Mouse (Mus musculus) MEL (cell line): ENCODE measurements at regions not wholly inside any gene's neighbourhood (a gene's known extent, or its start where the extent isn't known, plus 50 kb on each side); places are given as distances from the start of the nearest gene placed in this dataset.
A peak's percentile ranks its signal among the peaks of the same experiment; 100 is the strongest.

ENCODE experiments used
- DNase-seq: peaks from one replicate; pipeline ENCODE4 v3.0.0; 2011; ENCODE audit warnings: low read depth, low spot score
- H3K27ac ChIP-seq: 2 replicates; pipeline ENCODE4 v1.5.1; 2012; ENCODE audit warnings: low read depth, mild to moderate bottlenecking, control low read depth, low read length, moderate library complexity; ENCODE audit not compliant: control insufficient read depth
- H3K27me3 ChIP-seq, 2 experiments: fragments of 150-350 bp in 1 of 2; sonication (generic) in 1 of 2; 2 replicates each; pipeline ENCODE4 v1.6.1; 2012; ENCODE audit warnings: low read length in 2 of 2, mild to moderate bottlenecking in 2 of 2, improper control_type of control experiment in 1 of 2, moderate library complexity in 1 of 2; ENCODE audit not compliant: insufficient read depth in 2 of 2, control insufficient read depth in 1 of 2
- H3K36me3 ChIP-seq, 2 experiments: 2 replicates each; pipeline ENCODE4 v1.6.1; 2012 to 2014; ENCODE audit warnings: low read length in 2 of 2, improper control_type of control experiment in 1 of 2, inconsistent platforms in 1 of 2, mild to moderate bottlenecking in 1 of 2; ENCODE audit not compliant: insufficient read depth in 2 of 2, control insufficient read depth in 1 of 2
- H3K4me1 ChIP-seq, 2 experiments: fragments of 150-350 bp in 1 of 2; sonication (generic) in 1 of 2; 2 replicates each; pipeline ENCODE4 v1.6.1; 2012; ENCODE audit warnings: low read length in 2 of 2, improper control_type of control experiment in 1 of 2, mild to moderate bottlenecking in 1 of 2; ENCODE audit not compliant: insufficient read depth in 2 of 2, control insufficient read depth in 1 of 2
- H3K4me3 ChIP-seq, 2 experiments: fragments of 150-350 bp in 1 of 2; sonication (generic) in 1 of 2; 2 replicates each; pipeline ENCODE4 v1.5.1; 2012; ENCODE audit warnings: low read depth in 2 of 2, low read length in 2 of 2, mild to moderate bottlenecking in 2 of 2, moderate library complexity in 2 of 2, control low read depth in 1 of 2, improper control_type of control experiment in 1 of 2; ENCODE audit not compliant: control insufficient read depth in 1 of 2, insufficient read depth in 1 of 2
- H3K79me2 ChIP-seq: 2 replicates; pipeline ENCODE4 v1.6.1; 2012; ENCODE audit warnings: mild to moderate bottlenecking, low read length, moderate library complexity; ENCODE audit not compliant: control insufficient read depth, poor library complexity, insufficient read depth
- H3K9ac ChIP-seq: 2 replicates; pipeline ENCODE4 v1.6.1; 2012; ENCODE audit warnings: low read depth, mild to moderate bottlenecking, control low read depth, low read length, moderate library complexity; ENCODE audit not compliant: control insufficient read depth, poor library complexity, severe bottlenecking
- H3K9me3 ChIP-seq: fragments of 150-350 bp; sonication (generic); replicated peaks from 2 replicates; pipeline ENCODE4 v1.6.1; 2012; ENCODE audit warnings: mild to moderate bottlenecking, low read length, improper control_type of control experiment, moderate library complexity; ENCODE audit not compliant: insufficient read depth
- BHLHE40 ChIP-seq: IDR thresholded peaks from 2 replicates; pipeline ENCODE4 v1.6.1; 2012; ENCODE audit warnings: low read depth, mild to moderate bottlenecking, inconsistent platforms, low read length, improper control_type of control experiment, borderline replicate concordance
- CHD1 ChIP-seq: IDR thresholded peaks from 2 replicates; pipeline ENCODE4 v1.6.1; 2012; ENCODE audit warnings: low read depth, mild to moderate bottlenecking, inconsistent platforms, low read length, improper control_type of control experiment
- CHD2 ChIP-seq: IDR thresholded peaks from 2 replicates; pipeline ENCODE4 v1.6.1; 2011; ENCODE audit warnings: low read length, improper control_type of control experiment
- ELF1 ChIP-seq: IDR thresholded peaks from 2 replicates; pipeline ENCODE4 v1.6.1; 2014; ENCODE audit warnings: low read depth, mild to moderate bottlenecking, inconsistent platforms, low read length, improper control_type of control experiment, moderate library complexity
- HCFC1 ChIP-seq: IDR thresholded peaks from 2 replicates; pipeline ENCODE4 v1.6.1; 2012; ENCODE audit warnings: low read depth, mild to moderate bottlenecking, inconsistent platforms, low read length, improper control_type of control experiment, moderate library complexity
- KAT2A ChIP-seq: conservative IDR thresholded peaks from 2 replicates; pipeline ENCODE4 v1.6.1; 2012; ENCODE audit warnings: low read depth, low read length, improper control_type of control experiment, inconsistent platforms
- MAFK ChIP-seq: IDR thresholded peaks from 2 replicates; pipeline ENCODE4 v1.6.1; 2011; ENCODE audit warnings: low read depth, mild to moderate bottlenecking, low read length, improper control_type of control experiment, borderline replicate concordance
- MAX ChIP-seq: IDR thresholded peaks from 2 replicates; pipeline ENCODE4 v1.6.1; 2011; ENCODE audit warnings: low read length, improper control_type of control experiment
- MAZ ChIP-seq: IDR thresholded peaks from 2 replicates; pipeline ENCODE4 v1.6.1; 2012; ENCODE audit warnings: low read depth, mild to moderate bottlenecking, inconsistent platforms, low read length, improper control_type of control experiment
- MEF2A ChIP-seq: IDR thresholded peaks from 2 replicates; pipeline ENCODE4 v1.6.1; 2014; ENCODE audit warnings: low read depth, mild to moderate bottlenecking, inconsistent platforms, low read length, improper control_type of control experiment; ENCODE audit not compliant: poor library complexity, insufficient replicate concordance, severe bottlenecking; ENCODE audit errors: extremely low read depth
- MXI1 ChIP-seq: IDR thresholded peaks from 2 replicates; pipeline ENCODE4 v1.6.1; 2011; ENCODE audit warnings: mild to moderate bottlenecking, low read depth, low read length, improper control_type of control experiment
- MYB ChIP-seq: IDR thresholded peaks from 2 replicates; pipeline ENCODE4 v1.6.1; 2011; ENCODE audit warnings: mild to moderate bottlenecking, low read depth, low read length, improper control_type of control experiment
- MYC ChIP-seq: IDR thresholded peaks from 2 replicates; pipeline ENCODE4 v1.6.1; 2011; ENCODE audit warnings: low read depth, mild to moderate bottlenecking, low read length, improper control_type of control experiment, moderate library complexity
- POLR2A ChIP-seq, 2 experiments: IDR thresholded peaks; 2 replicates each; pipeline ENCODE4 v1.6.1; 2011 to 2012; ENCODE audit warnings: low read length in 2 of 2, mild to moderate bottlenecking in 2 of 2, control low read depth in 1 of 2, improper control_type of control experiment in 1 of 2, low read depth in 1 of 2, moderate library complexity in 1 of 2; ENCODE audit not compliant: control insufficient read depth in 1 of 2, insufficient read depth in 1 of 2, poor library complexity in 1 of 2
- POLR2AphosphoS2 ChIP-seq: IDR thresholded peaks from 2 replicates; pipeline ENCODE4 v1.6.1; 2011; ENCODE audit warnings: low read length, improper control_type of control experiment
- RAD21 ChIP-seq: IDR thresholded peaks from 2 replicates; pipeline ENCODE4 v1.6.1; 2011; ENCODE audit warnings: mild to moderate bottlenecking, low read depth, low read length, improper control_type of control experiment
- RCOR1 ChIP-seq: IDR thresholded peaks from 2 replicates; pipeline ENCODE4 v1.6.1; 2012; ENCODE audit warnings: low read depth, mild to moderate bottlenecking, inconsistent platforms, low read length, improper control_type of control experiment
- SIN3A ChIP-seq: IDR thresholded peaks from 2 replicates; pipeline ENCODE4 v1.6.1; 2012; ENCODE audit warnings: low read length, improper control_type of control experiment, inconsistent platforms
- SMC3 ChIP-seq: IDR thresholded peaks from 2 replicates; pipeline ENCODE4 v1.6.1; 2011; ENCODE audit warnings: low read depth, low read length, improper control_type of control experiment
- TBP ChIP-seq: IDR thresholded peaks from 2 replicates; pipeline ENCODE4 v1.8.0; 2011; ENCODE audit warnings: low read depth, low read length, improper control_type of control experiment
- TCF12 ChIP-seq: IDR thresholded peaks from 2 replicates; pipeline ENCODE4 v1.6.1; 2014; ENCODE audit warnings: low read depth, mild to moderate bottlenecking, inconsistent platforms, low read length, improper control_type of control experiment, moderate library complexity
- UBTF ChIP-seq: IDR thresholded peaks from 2 replicates; pipeline ENCODE4 v1.6.1; 2012; ENCODE audit warnings: low read depth, mild to moderate bottlenecking, inconsistent platforms, low read length, improper control_type of control experiment, moderate library complexity, borderline replicate concordance; ENCODE audit not compliant: insufficient read depth
- USF2 ChIP-seq, 2 experiments: IDR thresholded peaks; 2 replicates each; pipeline ENCODE4 v1.6.1; 2011 to 2012; ENCODE audit warnings: improper control_type of control experiment in 2 of 2, low read length in 2 of 2, borderline replicate concordance in 1 of 2, inconsistent platforms in 1 of 2, low read depth in 1 of 2, mild to moderate bottlenecking in 1 of 2; ENCODE audit not compliant: insufficient read depth in 1 of 2
- ZC3H11A ChIP-seq: IDR thresholded peaks from 2 replicates; pipeline ENCODE4 v1.6.1; 2012; ENCODE audit warnings: low read depth, mild to moderate bottlenecking, inconsistent platforms, low read length, improper control_type of control experiment
- ZMIZ1 ChIP-seq: IDR thresholded peaks from 2 replicates; pipeline ENCODE4 v1.6.1; 2012; ENCODE audit warnings: low read depth, mild to moderate bottlenecking, inconsistent platforms, low read length, improper control_type of control experiment, moderate library complexity
- ZNF384 ChIP-seq: IDR thresholded peaks from 2 replicates; pipeline ENCODE4 v1.6.1; 2012; ENCODE audit warnings: low read depth, mild to moderate bottlenecking, inconsistent platforms, low read length, improper control_type of control experiment

DNA sequence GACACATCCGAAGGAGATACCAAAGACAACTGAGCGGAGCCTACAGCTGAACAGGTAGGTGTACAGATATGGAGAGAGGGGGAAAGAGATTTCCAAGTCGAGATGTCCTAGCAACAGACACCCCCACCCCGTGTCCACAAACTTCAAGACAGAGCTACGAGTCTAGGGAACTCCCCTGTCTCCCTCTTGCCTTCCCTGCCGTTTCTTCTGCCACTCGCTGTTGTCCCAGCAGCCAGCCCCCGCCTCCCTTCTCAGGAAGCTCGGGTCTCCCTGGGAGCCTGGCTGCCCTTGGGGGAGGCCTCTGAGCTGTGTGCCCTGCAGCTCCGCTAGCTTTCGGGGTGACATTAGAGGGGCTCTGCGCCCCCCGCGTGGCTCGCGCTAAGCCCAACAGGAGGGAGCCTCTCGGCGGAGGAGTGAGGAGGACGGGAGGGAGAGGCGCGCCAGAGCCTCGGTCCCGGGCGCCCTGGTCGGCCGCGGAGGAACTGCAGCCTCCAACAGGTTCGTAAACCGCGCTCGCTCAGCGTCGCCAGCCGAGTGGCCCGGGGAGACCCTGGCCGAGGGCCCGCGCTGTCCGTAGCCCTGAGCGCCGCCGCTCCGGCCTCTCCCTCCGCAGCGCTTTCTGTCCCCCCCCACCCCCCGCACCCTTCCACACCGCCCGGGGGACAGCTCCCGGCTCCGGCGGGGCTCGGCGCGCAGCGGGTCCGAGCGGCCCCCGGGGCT lies 68.6 kb upstream of the Cplx2 start:
- H3K9ac ChIP-seq: peak overlapping the region; percentile 89

GRCm38 (mm10) chr13:54303071-54303924 lies 67.9 kb upstream of the Cplx2 start:
- H3K27me3 ChIP-seq: no peaks in the 10 kb centered on the region
- TF ChIP-seq BHLHE40 (peak; percentile 60; the same call in 1 of the 2 replicates), KAT2A (no peak), CHD2 (no peak), TBP (0 out of 2 replicates have a peak, but pooled peaks have one; percentile 38), MAX (peak; percentile 78), MYC (no peak), ZC3H11A (no peak), MYB (no peak), CHD1 (no peak; the same call in 1 of the 2 replicates), HCFC1 (no peak; the same call in 1 of the 2 replicates), USF2 (IDR thresholded peaks at IDR 0.05; ENCODE audit: borderline replicate concordance in 1 of 2, insufficient read depth in 1 of 2, low read depth in 1 of 2, low read length in 2 of 2) (peak; percentile 63 to 80), ELF1 (no peak), SMC3 (no peak), MAZ (no peak), TCF12 (peak; percentile 34), ZMIZ1 (no peak), MAFK (no peak), POLR2A (IDR thresholded peaks at IDR 0.05; ENCODE audit: control insufficient read depth in 1 of 2, insufficient read depth in 1 of 2, low read depth in 1 of 2, low read length in 2 of 2, poor library complexity in 1 of 2) (peak in 1 of 2 experiments; percentile 69; a peak in 2 of 4 replicates), SIN3A (peak; percentile 29; the same call in 1 of the 2 replicates), RAD21 (no peak), UBTF (0 out of 2 replicates have a peak, but pooled peaks have one; percentile 13), RCOR1 (no peak), POLR2AphosphoS2 (no peak; the same call in 1 of the 2 replicates), MEF2A (no peak), MXI1 (no peak; the same call in 1 of the 2 replicates)

More for the DNA sequence above, 68.6 kb upstream of the Cplx2 start:
- peaks cover 0 to 7% of the 10 kb centered on the region in 2 experiments; a peak in 1 of 4 replicates for H3K4me1 ChIP-seq
- H3K36me3 ChIP-seq: peaks cover 0 to 3% of the 10 kb centered on the region in 2 experiments; a peak in 1 of 4 replicates
- H3K9me3 ChIP-seq: no peaks in the 10 kb centered on the region
- no peaks in the 10 kb centered on the region for H3K27me3 ChIP-seq
- peak overlapping the region; percentile 81 for H3K27ac ChIP-seq
- TF ChIP-seq ZNF384 (no peak), UBTF (0 out of 2 replicates have a peak, but pooled peaks have one; percentile 56), HCFC1 (no peak), POLR2A (IDR thresholded peaks at IDR 0.05; ENCODE audit: control insufficient read depth in 1 of 2, insufficient read depth in 1 of 2, low read depth in 1 of 2, low read length in 2 of 2, poor library complexity in 1 of 2) (no peak), MEF2A (no peak)
- DNase-seq: peak; percentile 37
- H3K79me2 ChIP-seq: no peaks in the 10 kb centered on the region; the same call in 1 of the 2 replicates
- peak overlapping the region; percentile 73 to 77 for H3K4me3 ChIP-seq

More at GRCm38 (mm10) chr13:54303071-54303924, 67.9 kb upstream of the Cplx2 start:
- Histone ChIP-seq H3K79me2 (no peaks in the 10 kb centered on the region; the same call in 1 of the 2 replicates), H3K4me1 (peaks cover 0 to 7% of the 10 kb centered on the region in 2 experiments; a peak in 2 of 4 replicates), H3K4me3 (peak overlapping the region; percentile 73 to 77), H3K27ac (peak overlapping the region; percentile 81), H3K9me3 (no peaks in the 10 kb centered on the region), H3K36me3 (peaks cover 0 to 6% of the 10 kb centered on the region in 2 experiments; a peak in 2 of 4 replicates), H3K9ac (peak overlapping the region; percentile 89)
- peak; percentile 79 for DNase-seq
